Mouse (Mus musculus): ENCODE results near the gene Trpm2. TPM values are rescaled to one million over a fixed set of nuclear protein-coding genes. Genes with fewer than 3 reads are reported as not detected.
"Not testable (repeated sequence)": the region's sequence is repeated elsewhere in the genome, so short reads cannot be mapped to it uniquely, and the experiment has no call there.

Trpm2 gene
- total RNA-seq, 2 experiments from 2014 or later, result 0.33 TPM; not detected in 1

DNA sequence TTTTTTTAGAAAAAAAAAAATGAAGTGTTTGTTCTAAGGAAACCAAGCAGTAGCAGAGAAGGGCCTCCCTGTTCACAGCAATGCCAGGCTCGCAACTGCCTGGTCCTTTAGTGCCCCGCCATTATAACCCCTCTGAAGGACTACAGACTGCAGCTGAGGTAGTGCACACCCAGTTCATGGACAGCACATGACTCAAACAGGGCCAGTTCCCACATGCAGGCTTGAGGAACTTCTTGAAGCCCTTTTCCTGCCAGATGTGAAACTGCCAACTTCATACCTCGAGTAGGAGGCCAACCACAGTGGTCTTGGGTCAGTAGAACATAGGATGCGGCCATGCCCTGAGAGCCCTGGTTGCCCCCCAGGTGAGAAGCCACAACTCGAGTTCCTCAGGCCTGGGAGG, 4.0 kb upstream of the Trpm2 start:
- Histone ChIP-seq H3K4me3 (no peak overlapping the region), H3K27ac (no peak overlapping the region)
- TF ChIP-seq CTCF (IDR thresholded peaks at IDR 0.05), result no peak
- DNase-seq, result no peak
- intact Hi-C loops (cut with DNase I), result no loop called here

DNA sequence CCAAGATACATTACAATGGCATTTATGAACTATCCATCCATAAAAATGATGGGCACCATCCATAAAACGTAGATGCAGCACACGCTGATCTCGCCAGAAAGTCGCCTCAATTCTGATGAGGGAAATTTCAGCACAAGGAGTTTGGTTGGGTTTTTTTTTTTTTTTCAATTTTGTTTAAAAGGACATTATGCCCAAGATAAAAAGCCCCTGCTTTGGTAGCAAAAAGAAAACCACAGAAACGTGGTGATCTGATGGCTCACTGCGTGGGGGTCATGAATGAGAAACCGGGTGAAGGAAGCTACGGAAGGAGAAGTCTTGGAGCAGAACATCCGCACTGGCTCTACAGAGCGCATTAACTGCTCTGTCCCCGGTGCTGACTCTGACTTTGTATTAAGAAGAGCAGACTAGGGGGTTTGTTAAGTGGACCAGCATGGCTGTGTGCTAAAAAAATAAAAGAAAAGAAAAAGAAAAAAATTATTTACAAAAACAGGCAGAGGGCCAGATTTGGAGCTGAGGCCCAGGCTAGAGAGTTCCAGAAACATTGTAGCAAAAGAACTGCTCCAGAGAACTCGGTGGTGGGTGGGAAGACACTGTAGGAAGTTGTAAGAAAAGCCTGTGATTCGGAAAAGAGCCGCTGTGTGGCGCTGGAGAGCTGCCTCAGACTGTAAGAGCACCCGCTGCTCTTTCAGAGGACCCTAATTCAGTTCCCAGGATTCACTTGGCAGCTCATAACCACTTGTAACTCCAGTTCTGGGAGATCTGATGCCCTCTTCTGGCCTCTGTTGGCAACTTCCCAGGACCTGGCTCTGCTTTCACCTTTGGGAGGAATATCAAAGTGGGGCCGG, 1.6 kb upstream of the Trpm2 start:
- peak; percentile 42; the same call in 1 of the 2 replicates for TF ChIP-seq CTCF (IDR thresholded peaks at IDR 0.05)
- Histone ChIP-seq H3K4me3 (no peak overlapping the region), H3K27ac (no peak overlapping the region)
- intact Hi-C loops (cut with DNase I), result loop anchor here (2.0 kb wide), 1 partner anchor 69 kb away; the partner anchor contains the start of gene Lrrc3
- no peak for DNase-seq

DNA sequence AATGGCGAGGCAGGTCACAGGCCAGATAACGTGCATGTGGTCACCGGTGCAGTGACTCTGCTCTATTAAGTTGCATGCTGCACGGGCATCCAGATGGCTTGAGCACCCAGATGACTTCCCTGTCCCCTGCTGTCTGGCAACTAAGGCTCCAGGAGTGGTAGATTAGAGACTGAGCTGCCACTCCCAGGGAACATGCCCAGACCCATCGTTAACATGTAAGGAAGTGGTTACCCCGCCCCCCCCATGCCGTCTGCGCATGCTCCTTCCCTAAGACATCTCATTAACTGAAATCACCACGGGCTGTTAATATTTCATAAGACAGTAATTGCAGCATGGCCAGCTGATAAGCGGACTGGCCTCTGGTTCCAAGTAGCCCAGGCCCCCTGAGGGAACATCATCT, 828 bp upstream of the Trpm2 start:
- DNase-seq, result no peak
- TF ChIP-seq CTCF (IDR thresholded peaks at IDR 0.05), result no peak
- no peak overlapping the region for H3K4me3 ChIP-seq
- intact Hi-C loops (cut with DNase I), result loop anchor here (2.0 kb wide), 1 partner anchor 68 kb away; the partner anchor contains the start of gene Lrrc3
- H3K27ac ChIP-seq, result no peak overlapping the region

DNA sequence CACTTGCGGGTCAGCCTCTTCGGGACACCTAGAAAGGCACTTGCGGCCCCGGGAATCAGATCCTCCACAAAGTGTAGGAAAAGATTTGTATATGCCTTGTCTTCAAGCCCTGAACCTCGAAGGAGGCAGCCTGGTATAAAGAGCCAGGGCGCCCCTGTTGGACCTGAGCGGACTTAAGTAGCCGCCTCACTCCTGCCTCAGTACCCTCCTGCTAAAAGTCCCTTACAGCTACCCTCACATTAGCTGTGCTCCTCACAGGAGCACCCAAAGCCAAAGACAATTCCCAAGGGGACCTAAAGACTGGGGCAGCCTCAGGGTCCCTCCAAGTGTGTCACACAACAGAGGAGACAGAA, 414 bp downstream of the Trpm2 start:
- DNase-seq, result no peak
- H3K4me3 ChIP-seq, result peak overlapping the region; percentile 45
- intact Hi-C loops (cut with DNase I), result loop anchor here (2.0 kb wide), 1 partner anchor 67 kb away; the partner anchor contains the start of gene Lrrc3
- no peak overlapping the region for H3K27ac ChIP-seq
- no peak for TF ChIP-seq CTCF (IDR thresholded peaks at IDR 0.05)

DNA sequence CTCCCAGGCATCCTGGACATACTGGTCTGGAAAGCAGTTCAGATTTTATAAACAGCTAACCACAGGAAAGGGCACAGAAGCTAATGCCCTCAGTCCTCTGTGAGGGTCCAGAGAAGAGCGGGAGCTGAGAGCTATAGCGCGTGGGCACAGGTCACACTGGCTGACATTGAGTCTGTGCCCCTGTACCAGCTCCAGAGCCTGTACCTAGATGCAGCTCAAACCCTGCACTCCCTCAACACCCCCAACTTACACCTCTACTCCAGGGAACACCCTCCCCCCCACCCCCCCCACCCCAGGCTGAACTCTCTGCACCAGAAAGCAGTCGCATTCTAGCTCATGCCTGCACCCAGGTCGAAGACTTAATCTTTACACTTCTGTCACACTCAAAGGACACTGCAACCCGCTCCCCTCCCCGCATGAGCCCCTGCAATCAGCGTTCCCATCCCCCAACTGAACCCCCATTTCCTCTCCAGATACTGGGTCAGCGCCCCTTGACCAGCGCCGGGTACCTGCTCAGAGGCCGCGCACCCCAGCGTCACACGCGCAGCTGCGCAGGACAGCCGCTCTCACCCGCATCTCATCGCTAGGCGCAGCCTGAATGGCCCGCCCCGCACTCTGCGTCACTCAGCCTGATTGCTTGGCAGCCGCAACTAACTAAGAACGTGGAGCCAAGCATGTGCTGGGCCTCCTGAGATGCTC, 940 bp downstream of the Trpm2 start:
- Histone ChIP-seq H3K4me3 (peak overlapping the region; percentile 45), H3K27ac (no peak overlapping the region)
- DNase-seq, result peak; percentile 59
- TF ChIP-seq CTCF (IDR thresholded peaks at IDR 0.05), result no peak
- intact Hi-C loops (cut with DNase I), result no loop called here

DNA sequence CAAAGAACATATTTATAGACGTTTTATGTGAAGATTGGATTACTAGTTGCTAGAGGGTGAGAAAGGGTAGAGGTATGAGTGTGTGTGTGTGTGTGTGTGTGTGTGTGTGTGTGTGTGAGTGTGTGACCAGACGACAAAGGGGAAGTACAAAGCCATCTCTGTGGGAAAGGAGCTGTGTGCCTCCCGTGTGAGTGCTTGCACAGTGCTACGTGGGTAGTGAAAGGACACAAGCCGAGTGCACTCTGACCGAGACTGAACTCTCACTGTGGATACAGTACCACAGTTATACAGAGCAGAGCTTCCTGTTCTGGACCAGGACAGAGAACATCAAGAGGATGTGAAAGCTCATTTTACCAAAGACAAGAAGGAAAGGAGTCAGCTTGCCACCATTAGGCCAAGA, 6.4 kb downstream of the Trpm2 start:
- intact Hi-C loops (cut with DNase I), result no loop called here
- DNase-seq, result no peak
- no peak overlapping the region for H3K4me3 ChIP-seq
- TF ChIP-seq CTCF (IDR thresholded peaks at IDR 0.05), result no peak
- no peak overlapping the region for H3K27ac ChIP-seq

DNA sequence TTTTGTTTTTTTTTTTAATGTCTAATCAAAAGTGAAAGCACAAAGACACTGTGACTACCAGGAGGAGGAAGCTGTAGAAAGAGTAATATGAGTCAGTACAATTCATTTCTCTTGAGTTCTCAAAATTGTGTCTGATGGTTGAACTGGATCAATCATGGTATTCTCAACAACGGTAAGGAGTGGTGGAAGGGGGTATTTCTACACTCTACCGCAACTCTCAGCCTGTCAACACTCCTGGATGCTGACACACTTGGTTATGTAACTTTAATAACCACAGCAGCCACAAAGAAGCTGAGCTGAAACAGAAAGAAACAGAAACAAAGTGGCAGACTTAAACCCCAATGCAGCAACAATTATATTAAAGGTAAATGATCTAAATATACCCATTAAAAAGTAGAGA, 7.6 kb downstream of the Trpm2 start:
- TF ChIP-seq CTCF (IDR thresholded peaks at IDR 0.05), result no peak
- intact Hi-C loops (cut with DNase I), result no loop called here
- no peak overlapping the region for H3K27ac ChIP-seq
- H3K4me3 ChIP-seq, result no peak overlapping the region
- DNase-seq, result no peak

DNA sequence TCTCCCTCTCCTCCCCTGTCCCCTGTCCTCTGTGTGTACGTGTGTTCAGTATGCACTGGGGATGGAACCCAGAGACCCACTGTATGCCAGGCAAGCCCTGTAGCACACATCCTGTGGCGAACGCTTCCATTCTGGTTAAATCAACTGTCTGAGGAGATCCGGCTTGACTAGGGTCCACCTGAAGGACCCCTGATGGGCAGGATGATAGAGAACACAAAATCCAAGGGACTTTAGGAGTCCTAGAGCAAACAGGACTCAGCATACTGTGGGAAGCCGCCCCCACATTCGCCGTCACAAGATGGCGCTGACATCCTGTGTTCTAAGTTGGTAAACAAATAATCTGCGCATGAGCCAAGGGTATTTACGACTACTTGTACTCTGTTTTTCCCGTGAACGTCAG, 19.9 kb downstream of the Trpm2 start:
- DNase-seq; H3K4me3 ChIP-seq; H3K27ac ChIP-seq; intact Hi-C loops (cut with DNase I): not testable (repeated sequence)

DNA sequence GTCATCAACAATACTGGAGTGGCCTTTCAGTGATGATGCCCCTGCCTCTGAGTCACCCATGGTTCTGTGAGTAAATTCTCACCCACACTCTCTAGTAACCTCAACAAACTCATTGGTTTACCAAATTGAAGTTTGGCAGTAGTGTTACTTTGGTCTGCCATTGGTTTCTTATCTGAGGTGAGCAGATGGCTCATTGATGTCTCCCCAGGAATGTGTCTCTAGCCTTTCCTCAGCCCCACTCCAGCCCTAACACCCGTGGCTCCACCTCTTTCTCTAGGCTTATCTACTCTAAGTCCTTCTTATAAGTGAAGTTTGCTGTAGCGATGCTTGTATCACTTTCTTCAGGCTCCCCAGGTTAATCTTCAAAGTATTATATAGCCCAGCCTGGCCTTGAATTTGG, 30.7 kb downstream of the Trpm2 start:
- Histone ChIP-seq H3K27ac (no peak overlapping the region), H3K4me3 (no peak overlapping the region)
- intact Hi-C loops (cut with DNase I), result no loop called here
- no peak for TF ChIP-seq CTCF (IDR thresholded peaks at IDR 0.05)
- DNase-seq, result no peak

DNA sequence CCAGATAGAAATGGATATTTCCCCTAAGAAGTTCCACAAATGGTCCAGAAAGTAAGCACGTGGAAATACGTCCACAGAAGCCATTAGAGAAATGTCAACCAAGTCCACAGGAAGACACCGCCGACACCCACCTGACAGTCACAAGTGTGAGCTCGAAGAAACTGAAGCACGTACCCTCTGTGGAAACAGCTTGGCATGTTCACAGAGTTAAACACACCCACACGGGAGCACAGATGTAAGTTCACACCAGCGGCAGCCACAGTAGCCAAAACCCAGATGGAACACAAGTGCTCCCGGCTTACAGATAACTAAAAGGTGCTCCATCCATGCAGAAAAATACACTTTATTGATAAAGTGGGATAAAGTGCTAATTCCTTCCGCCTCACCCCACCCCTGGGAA, 43.0 kb downstream of the Trpm2 start:
- no peak for DNase-seq
- Histone ChIP-seq H3K4me3 (no peak overlapping the region), H3K27ac (no peak overlapping the region)
- TF ChIP-seq CTCF (IDR thresholded peaks at IDR 0.05), result no peak
- intact Hi-C loops (cut with DNase I), result no loop called here

DNA sequence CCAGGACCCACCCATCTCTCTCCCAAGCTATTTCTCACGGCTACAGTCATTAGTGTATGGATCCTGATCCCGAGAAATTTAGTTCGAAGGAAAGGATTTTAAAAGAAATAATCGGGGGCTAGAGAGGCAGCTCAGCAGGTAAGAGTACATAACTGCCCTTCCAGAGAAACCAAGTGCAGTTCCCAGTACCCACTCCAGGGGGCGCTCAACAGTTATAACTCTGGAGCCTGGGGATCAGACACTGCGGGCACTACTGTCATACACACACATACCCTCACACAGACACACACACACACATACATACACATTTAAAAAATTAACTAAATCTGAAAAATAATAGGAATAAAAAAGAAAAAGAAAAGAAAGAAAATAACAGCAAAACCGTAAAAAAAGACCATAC, 44.2 kb downstream of the Trpm2 start:
- H3K27ac ChIP-seq, result no peak overlapping the region
- peak; percentile 68 for TF ChIP-seq CTCF (IDR thresholded peaks at IDR 0.05)

DNA sequence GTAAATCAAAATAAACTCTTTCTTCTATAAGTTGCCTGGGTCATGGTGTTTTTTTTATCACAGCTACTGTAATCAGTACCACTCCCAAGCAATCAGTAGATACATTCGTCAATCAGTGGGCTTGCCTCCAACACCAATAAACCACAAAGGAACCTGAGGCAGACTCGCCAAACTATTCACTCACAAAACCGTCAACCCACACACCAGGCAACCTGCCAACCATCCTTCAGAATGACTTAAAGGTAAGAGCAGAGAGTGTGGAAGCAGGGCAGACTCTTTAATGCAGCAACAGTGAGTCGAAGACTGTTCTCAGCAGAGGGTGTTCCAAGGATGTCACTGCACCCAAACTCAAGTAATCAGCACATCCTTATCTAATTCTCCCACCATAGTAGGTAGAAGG, 47.7 kb downstream of the Trpm2 start:
- no peak for TF ChIP-seq CTCF (IDR thresholded peaks at IDR 0.05)
- H3K27ac ChIP-seq, result no peak overlapping the region
- intact Hi-C loops (cut with DNase I), result no loop called here
- DNase-seq, result no peak
- H3K4me3 ChIP-seq, result no peak overlapping the region

More for the DNA sequence above, 44.2 kb downstream of the Trpm2 start:
- H3K4me3 ChIP-seq, result no peak overlapping the region
- intact Hi-C loops (cut with DNase I), result no loop called here
- DNase-seq, result peak; percentile 37

DNA sequence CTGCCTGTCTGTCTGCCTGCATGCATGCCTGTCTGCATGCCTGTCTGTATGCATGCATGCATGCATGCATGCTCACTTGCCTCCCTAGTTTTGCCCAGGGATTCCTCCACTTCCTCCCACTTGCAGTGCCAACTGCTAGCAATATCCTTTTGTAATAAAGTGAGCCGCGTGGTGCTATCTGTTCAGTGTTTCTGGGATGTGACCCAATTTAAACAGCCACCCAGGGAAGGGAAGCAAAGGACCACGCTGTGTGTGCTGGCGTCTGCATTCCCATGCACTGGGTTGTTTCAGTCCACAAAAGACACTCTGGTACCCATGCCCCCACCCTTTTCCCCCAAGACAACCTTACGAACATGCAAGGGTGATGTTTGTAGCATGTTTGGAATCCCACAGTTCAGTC, 49.4 kb downstream of the Trpm2 start:
- TF ChIP-seq CTCF (IDR thresholded peaks at IDR 0.05), result no peak
- intact Hi-C loops (cut with DNase I), result no loop called here
- DNase-seq, result no peak
- no peak overlapping the region for H3K27ac ChIP-seq
- H3K4me3 ChIP-seq, result no peak overlapping the region

Measured in gastrocnemius, adult 2 months (tissue).